Mouse (Mus musculus) layer of hippocampus, adult 2 months (tissue): ENCODE measurements around the gene Jaml. TPM values are rescaled to one million over a fixed set of nuclear protein-coding genes. Genes with fewer than 3 reads are reported as not detected.

ENCODE experiments used
- DNase-seq, 2 experiments: peaks; one replicate each; pipeline ENCODE4 v3.0.0; 2022; ENCODE audit warnings: low spot score in 2 of 2
- H3K27ac ChIP-seq: fragments of 200-600 bp; 2 replicates; pipeline ENCODE4 v1.8.1; 2022
- H3K4me3 ChIP-seq: fragments of 200-600 bp; 2 replicates; pipeline ENCODE4 v1.8.1; 2022; ENCODE audit warnings: mild to moderate bottlenecking
- CTCF ChIP-seq: fragments of 200-600 bp; conservative IDR thresholded peaks from 2 replicates; pipeline ENCODE4 v1.8.1; 2022; ENCODE audit warnings: antibody characterized with exemption, mild to moderate bottlenecking, moderate library complexity
- total RNA-seq, 2 experiments: library from RNA; stranded (reverse); gene quantifications; 2 replicates each; pipeline ENCODE4 v1.2.3; 2021

Jaml gene
- total RNA-seq, 2 experiments from 2014 or later = 1.3 TPM; not detected in 1

DNA sequence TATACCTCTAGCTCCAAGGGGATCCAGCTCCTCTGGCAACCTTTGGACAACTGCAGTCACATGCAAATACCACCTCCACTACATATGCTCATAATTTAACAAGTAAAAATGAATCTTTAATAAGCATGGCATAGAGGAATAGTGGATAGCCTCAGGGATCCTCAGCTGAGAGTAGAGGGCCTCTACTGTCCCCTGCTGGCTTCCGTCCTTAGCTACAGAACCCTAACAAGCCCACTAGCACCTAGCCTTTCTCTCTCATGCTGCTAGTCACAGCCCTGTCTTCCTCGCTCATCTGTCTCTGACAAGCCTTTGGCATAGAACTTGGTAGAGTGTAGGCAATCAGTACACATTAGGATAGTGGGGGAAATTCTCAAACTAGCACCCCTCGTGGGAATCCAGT lies 11.8 kb downstream of the Jaml start:
- Histone ChIP-seq H3K27ac (no peak overlapping the region), H3K4me3 (no peak overlapping the region)
- no peak for DNase-seq
- TF ChIP-seq CTCF = peak; percentile 71

DNA sequence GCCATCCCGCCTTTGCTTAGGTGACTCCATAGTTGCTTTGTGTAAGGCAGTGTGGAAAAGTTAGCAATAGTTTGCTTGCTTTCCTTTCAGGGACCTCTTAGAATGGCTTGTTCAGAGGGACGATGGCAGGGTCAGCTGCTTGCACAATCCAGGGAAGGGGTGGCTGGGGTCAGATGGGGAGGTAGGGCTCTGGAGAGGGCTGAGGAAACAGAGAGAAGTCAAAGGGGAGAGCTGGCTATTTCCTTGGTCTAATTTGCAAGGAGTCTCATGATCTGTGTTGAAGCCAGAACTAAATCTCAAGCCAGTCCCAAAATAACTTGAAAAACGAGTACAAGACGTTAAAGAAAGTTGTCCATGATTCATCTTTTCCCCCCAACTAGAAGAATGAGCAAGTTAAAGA lies 13.7 kb downstream of the Jaml start:
- no peak overlapping the region for H3K4me3 ChIP-seq
- TF ChIP-seq CTCF = no peak
- DNase-seq = no peak
- H3K27ac ChIP-seq = no peak overlapping the region

DNA sequence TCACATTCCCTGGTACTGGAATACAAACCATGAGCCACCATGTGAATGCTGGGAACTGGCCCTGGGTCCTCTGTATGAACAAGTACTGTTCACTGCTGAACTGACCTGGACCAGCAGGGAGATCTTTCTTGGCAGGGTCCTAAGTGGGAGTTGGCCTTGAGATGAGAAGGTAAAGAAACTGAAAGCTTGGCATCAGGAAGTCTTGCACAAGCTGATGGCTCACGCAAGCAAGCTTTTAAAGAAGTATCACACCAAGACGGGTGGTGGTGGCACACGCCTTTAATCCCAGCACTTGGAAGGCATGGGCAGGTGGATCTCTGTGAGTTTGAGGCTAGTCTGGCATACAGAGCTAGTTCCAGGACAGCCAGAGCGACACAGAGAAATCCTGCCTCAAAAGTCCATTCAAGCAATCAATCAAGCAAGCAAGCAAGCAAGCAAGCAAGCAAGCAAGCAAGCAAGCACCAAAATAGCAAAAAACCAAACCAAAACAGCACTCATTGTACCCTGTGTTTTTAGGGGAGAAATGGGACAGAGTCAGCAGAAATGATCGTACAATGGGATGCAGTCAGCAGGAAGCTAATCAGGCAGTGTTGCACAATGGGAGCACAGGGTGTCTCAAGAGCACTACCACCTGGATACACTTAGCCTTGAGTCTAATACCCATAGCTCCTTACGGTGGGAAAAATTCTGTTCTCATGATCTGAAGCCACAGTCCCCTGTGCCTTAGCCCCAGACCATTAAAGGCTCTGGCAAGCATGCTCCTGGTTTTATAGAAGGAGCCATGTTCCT lies 16.4 kb downstream of the Jaml start:
- no peak overlapping the region for H3K4me3 ChIP-seq
- no peak for DNase-seq
- H3K27ac ChIP-seq = no peak overlapping the region
- no peak for TF ChIP-seq CTCF

DNA sequence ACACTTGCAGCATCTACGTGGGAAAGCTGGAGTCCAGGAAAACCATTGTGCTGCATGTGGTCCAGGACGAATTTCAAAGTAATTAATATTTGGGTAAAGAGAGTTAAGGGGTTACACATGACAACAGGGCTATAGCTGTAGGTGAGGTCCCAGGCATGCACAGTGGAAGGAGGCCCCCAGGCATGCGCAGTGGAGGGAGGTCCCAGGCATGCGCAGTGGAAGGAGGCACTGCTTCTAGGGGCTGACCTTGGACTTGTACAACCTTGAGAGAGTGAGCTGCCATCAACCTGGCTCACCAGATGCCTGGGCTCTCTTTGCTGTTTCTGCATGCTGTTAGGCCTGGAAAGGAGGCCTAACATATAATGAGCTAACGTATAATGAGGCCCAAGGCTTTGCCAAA lies 18.9 kb downstream of the Jaml start:
- DNase-seq = no peak
- H3K27ac ChIP-seq = no peak overlapping the region
- TF ChIP-seq CTCF = no peak
- H3K4me3 ChIP-seq = no peak overlapping the region

DNA sequence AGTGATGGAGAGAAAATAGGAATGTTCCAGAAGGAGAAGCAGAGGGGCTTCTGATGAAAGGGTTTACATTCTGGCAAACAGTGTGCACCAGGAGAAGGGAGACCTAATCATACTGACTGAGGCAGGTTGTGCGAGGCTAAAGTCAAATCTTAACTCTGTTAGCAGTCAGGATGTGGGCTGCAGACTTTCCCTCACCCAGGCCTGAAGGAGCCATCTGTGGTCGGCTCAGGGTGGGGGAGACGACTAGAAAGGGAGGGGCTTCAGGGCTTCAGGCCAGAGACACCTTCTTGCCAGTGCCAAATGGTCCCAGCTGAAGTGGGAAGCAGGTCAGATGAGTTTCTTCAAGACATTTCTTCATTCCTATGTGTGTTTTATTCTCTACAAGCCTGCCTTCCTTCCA lies 19.4 kb downstream of the Jaml start:
- no peak for DNase-seq
- no peak overlapping the region for H3K4me3 ChIP-seq

DNA sequence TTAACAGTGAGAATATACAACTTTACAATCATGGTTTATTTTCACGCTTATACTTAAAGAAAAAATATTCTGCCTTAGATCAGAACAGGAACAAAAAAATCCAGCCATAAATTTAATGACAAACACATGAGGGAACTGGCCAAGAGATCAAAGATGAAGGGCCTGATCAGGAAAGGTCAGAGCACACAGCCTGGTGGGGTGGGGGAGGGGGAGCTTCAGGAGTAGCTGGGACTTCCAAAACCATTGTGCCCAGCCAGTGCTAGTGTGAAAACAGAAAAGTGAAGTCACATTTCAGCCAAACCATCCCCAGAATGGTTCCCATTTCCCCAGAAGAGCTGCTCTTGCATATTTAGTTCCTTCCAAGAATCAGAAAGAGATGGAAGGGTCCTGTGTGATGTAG lies 23.5 kb downstream of the Jaml start:
- Histone ChIP-seq H3K4me3 (no peak overlapping the region), H3K27ac (no peak overlapping the region)
- no peak for DNase-seq
- TF ChIP-seq CTCF = no peak

More for the DNA sequence above, 19.4 kb downstream of the Jaml start:
- H3K27ac ChIP-seq = no peak overlapping the region
- no peak for TF ChIP-seq CTCF

DNA sequence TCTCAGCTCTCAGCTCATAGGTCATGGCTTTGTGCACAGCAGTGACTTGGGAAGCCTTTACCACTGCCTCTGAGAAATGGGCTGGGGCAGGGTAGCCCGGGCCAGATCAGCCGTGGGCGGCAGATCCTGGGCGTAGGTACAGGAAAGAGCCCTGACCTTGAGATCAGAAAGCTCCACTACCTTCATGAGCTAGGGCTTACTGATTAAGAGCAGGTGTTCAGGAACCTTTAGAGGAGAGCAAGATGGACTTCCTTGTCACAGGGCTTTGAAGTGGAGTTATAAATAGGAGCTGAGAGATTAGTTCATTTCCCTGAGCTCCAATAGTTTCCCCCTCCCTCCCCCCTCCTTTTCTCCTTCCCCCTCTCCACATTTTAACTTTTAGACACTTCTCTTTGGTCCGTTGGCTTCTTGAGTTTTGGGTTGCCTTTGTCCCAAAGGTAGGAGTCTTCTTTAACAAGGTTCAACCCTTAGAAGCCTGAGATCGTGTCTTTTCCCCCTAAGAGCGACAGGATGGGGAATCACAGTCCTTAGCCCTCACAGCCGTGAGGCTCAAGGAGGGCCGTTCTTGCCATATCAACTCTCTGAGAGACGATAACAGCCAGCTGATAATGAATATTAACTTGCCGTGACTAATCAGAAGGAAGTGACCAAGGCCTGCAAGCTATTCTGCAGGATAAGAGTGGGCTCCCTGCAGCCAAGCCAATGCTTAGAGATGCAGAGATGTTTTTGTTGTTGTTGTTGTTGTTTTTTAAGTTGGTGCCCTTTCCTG lies 24.4 kb downstream of the Jaml start:
- Histone ChIP-seq H3K27ac (no peak overlapping the region), H3K4me3 (no peak overlapping the region)
- no peak for TF ChIP-seq CTCF
- no peak for DNase-seq

DNA sequence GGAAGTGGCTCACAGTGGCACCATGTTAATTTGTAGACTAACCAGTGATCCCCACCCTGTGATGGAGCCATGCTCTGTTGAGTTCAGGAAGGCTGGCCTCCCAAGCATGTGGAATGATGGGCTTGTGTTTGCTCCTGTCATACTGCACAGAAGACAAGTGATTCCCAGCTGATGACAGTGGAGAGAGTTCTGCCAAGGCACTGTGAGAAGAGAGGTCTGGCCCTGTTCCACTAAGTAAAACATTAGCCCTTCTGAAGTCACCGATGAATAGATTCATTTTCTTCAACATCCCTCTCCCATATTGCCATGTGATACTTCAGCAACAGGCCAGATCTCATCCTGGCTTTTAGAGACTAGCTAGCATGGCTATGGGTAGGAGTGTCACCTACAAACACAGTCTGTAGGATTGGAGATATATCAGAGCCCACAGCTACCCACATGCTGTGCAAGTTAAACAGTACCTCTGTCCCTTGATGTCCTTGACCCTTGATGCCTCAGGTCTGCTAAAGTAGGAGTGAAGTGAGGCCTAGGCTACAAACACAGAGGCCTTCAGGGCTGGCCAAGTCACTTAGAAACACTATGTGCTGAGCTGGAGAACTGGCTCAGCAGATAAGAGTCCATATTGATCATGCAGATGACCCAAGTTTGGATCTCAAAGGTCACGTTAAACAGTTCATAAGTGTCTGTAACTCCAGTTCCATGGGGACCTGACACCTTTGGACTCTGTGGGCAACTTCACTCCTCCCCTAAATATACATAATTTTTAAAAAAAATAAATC lies 26.8 kb downstream of the Jaml start:
- Histone ChIP-seq H3K4me3 (no peak overlapping the region), H3K27ac (no peak overlapping the region)
- no peak for DNase-seq
- no peak for TF ChIP-seq CTCF

DNA sequence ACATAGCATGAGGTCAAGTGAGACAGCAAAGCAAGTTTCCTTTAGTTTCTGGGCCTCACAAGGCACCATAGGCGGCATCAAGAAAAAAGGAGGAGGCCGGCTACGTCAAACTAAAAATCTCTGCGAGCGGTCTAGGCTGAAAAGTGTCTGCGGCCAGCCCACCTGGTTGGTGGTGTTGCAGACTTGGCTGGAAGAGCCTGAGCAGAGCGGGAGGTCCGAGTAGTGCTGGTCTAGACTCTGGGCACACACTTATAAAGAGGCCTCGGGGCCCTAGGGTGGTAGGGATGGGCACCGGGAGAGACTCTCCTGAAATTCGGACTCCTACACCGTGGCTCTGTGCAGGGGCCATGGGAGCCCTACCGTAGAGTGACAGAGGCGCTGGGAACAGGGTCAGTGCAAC lies 36.7 kb downstream of the Jaml start:
- peak overlapping the region; percentile 83 for H3K27ac ChIP-seq

DNA sequence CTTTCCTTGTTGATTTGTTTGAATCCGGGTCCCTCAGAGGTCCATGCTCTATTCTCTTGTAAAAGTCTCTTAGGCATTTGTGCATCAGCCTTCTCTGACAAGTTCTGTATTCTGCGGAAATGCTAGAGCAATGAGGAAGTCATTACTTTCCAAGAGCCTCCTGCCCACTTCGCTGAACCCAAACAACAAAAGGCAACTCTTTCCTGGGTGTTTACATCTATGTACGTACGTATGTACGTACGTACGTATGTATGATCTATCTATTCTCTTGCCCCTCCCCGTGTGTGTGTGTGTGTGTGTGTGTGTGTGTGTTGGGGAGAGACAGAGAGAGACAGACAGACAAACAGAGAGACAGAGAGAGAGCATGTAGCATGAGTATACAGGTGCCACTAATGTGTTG lies 37.8 kb downstream of the Jaml start:
- no peak for DNase-seq
- no peak overlapping the region for H3K4me3 ChIP-seq
- TF ChIP-seq CTCF = no peak
- H3K27ac ChIP-seq = no peak overlapping the region; the same call in 1 of the 2 replicates

More for the DNA sequence above, 36.7 kb downstream of the Jaml start:
- no peak for TF ChIP-seq CTCF
- H3K4me3 ChIP-seq = peak overlapping the region; percentile 60
- peak; percentile 64 to 75 for DNase-seq

DNA sequence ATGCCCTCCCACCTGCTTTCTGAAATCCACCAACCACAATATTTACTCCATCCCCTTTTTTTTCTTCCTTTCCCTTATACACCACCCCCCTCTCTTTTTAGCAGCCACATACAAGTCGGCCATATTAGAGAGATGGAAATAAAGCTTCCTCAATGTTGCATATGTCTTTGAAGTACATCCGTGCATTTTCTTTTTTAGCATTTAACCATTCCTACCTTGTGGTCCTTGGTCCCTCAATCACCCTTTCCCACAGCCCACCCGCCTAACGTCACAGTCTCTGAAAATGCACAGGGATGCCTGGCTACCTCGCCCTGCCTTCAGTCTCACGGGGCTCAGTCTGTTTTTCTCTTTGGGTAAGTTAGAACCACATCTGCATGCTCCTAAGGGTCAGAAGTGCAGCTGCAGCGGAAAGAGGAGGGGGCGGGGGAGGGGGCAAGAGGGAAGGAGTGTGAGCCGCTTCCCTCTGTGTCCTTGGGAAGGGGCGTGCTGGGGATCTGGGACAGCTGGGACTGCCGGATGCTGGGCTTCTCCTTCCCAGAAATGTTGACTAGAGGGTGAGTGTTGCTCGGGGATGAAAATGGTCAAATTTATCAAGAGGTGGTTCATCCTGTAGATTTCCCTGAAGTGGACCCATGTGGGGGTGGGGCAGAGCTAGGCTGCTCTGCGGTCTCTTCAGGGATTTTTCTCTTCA lies 38.9 kb downstream of the Jaml start, which contains the start of gene Scn2b:
TSS of gene Scn2b (plus strand) at position 42 of the 691 bp plus-strand sequence.
- no peak for DNase-seq
- TF ChIP-seq CTCF = no peak
- peak within 1 kb of the TSS; percentile 80 for H3K4me3 ChIP-seq
- peak within 1 kb of the TSS; percentile 97 for H3K27ac ChIP-seq

DNA sequence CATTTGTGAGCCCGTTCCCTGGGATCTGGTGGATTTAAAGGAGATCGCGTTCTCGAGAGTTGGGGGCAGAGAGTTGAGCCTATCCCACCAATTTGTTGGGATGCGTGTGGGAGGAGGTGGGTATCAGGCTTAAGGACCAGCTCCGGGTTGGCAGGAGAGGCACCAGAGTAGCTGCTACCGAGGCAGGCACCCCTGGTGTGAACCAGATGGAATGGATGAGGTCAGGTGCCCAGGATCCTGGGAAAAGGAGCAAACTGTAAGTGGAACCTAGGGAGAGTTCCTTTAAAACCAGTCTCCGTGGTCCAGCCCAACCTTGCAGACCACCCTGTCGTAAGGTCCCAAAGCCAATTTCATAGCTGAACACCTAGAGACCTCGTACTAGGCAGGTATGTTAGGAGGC lies 39.6 kb downstream of the Jaml start:
- no peak for DNase-seq

More for the DNA sequence above, 39.6 kb downstream of the Jaml start:
- H3K4me3 ChIP-seq = peak overlapping the region; percentile 80
- TF ChIP-seq CTCF = no peak
- H3K27ac ChIP-seq = peak overlapping the region; percentile 97
